Comparison of ENCODE assay signal across 24 mouse cellular contexts in genomic region chr2:173987921-173988320, GRCm38 (mm10).
"Had no signal": no experiment of that assay in that cellular context is flagged by ENCODE, and none has a peak within 500 bp of the region (broad histone marks: within the 10 kb centered on the region; RNA-seq: fewer than 3 reads in every experiment).

No protein-coding gene starts in this region.

- H3K27me3 ChIP-seq: kidney, embryonic 15.5 days; limb, embryonic 12.5 days; limb, embryonic 15.5 days; midbrain, embryonic 15.5 days; neural tube, embryonic 13.5 days; stomach, embryonic 15.5 days had no signal

- H3K4me3 ChIP-seq: kidney, embryonic 15.5 days; left cerebral cortex, adult 2 months; limb, embryonic 12.5 days; limb, embryonic 15.5 days; midbrain, embryonic 15.5 days; myocyte; neural tube, embryonic 13.5 days; stomach, embryonic 15.5 days had no signal

- H3K4me2 ChIP-seq: kidney, embryonic 15.5 days; limb, embryonic 12.5 days; limb, embryonic 15.5 days; liver, embryonic 11.5 days; lung, embryonic 14.5 days; midbrain, embryonic 15.5 days; neural tube, embryonic 13.5 days; stomach, embryonic 15.5 days had no signal

- H3K27ac ChIP-seq: kidney, embryonic 15.5 days; left cerebral cortex, adult 2 months; limb, embryonic 12.5 days; limb, embryonic 15.5 days; liver, embryonic 14.5 days; macrophage; midbrain, embryonic 15.5 days; neural tube, embryonic 13.5 days; stomach, embryonic 15.5 days had no signal

- H3K4me1 ChIP-seq: midbrain, embryonic 15.5 days had no signal

- ATAC-seq: liver, postnatal 0 days; lung, postnatal 0 days; midbrain, embryonic 15.5 days had no signal

- DNase-seq: kidney, adult 8-10 months; kidney, postnatal 10 days; kidney, postnatal 36 days; layer of hippocampus, postnatal 36 days; liver, postnatal 0 days; lung, embryonic 14.5 days; retina, postnatal 1 day; right cerebral cortex, postnatal 25 days; spleen, adult 18-20 months; thymus, adult 2 months; thymus, postnatal 14 days; thymus, postnatal 4 days had no signal

- H3K36me3 ChIP-seq: kidney, embryonic 15.5 days; limb, embryonic 12.5 days; limb, embryonic 15.5 days; midbrain, embryonic 15.5 days; neural tube, embryonic 13.5 days; stomach, embryonic 15.5 days had no signal

- H3K9ac ChIP-seq: kidney, embryonic 15.5 days; limb, embryonic 12.5 days; limb, embryonic 15.5 days; liver, embryonic 14.5 days; liver, postnatal 0 days; lung, embryonic 14.5 days; midbrain, embryonic 15.5 days; neural tube, embryonic 13.5 days; stomach, embryonic 15.5 days had no signal

- H3K9me3 ChIP-seq: kidney, embryonic 15.5 days; limb, embryonic 12.5 days; limb, embryonic 15.5 days; midbrain, embryonic 15.5 days; neural tube, embryonic 13.5 days; stomach, embryonic 15.5 days had no signal
